Mouse (Mus musculus): ENCODE data around the gene Kdm4d.
"Not testable (repeated sequence)": the region's sequence is repeated elsewhere in the genome, so short reads cannot be mapped to it uniquely, and the experiment has no call there.

Gene Kdm4d

GRCm38 (mm10) chr9:14456320-14456719, 44.0 kb downstream of the Kdm4d start:
- DNase-seq (ENCODE audit: low read depth, low spot score) = no peak

GRCm38 (mm10) chr9:14451120-14451519, 49.2 kb downstream of the Kdm4d start:
- DNase-seq (ENCODE audit: low read depth, low spot score) = not testable (repeated sequence)

GRCm38 (mm10) chr9:14447086-14447485, 53.2 kb downstream of the Kdm4d start:
- DNase-seq (ENCODE audit: low read depth, low spot score) = not testable (repeated sequence)

GRCm38 (mm10) chr9:14440347-14440746, 59.9 kb downstream of the Kdm4d start:
- no peak for DNase-seq (ENCODE audit: low read depth, low spot score)

GRCm38 (mm10) chr9:14433252-14433939, 66.9 kb downstream of the Kdm4d start:
- no peak for DNase-seq (ENCODE audit: low read depth, low spot score)

Measured in c-Kit-negative CD71-positive TER-119-positive erythroid progenitor cells, embryonic 14.5 days (primary cell).